Mouse (Mus musculus): Measurements from ENCODE around the gene Kcna1. TPM values are rescaled to one million over a fixed set of nuclear protein-coding genes. Genes with fewer than 3 reads are reported as not detected.

Kcna1 gene
- total and polyA plus RNA-seq, 3 experiments = not detected

GRCm38 (mm10) chr6:126593336-126593735 is 52.8 kb downstream of the Kcna1 start:
- Histone ChIP-seq H3K9ac (ENCODE audit: insufficient read depth, low read depth) (no peak overlapping the region), H3K27ac (ENCODE audit: insufficient read depth, low read depth) (no peak overlapping the region), H3K9me3 (replicated peaks; ENCODE audit: low read length) (peaks cover 2% of the 10 kb centered on the region), H3K4me1 (ENCODE audit: control insufficient read depth in 1 of 2, insufficient read depth in 2 of 2) (no peaks in the 10 kb centered on the region), H3K27me3 (replicated peaks) (peaks cover 94% of the 10 kb centered on the region), H3K36me3 (replicated peaks in 1 of 2; ENCODE audit: control insufficient read depth in 1 of 2, insufficient read depth in 1 of 2, low read length in 1 of 2) (no peaks in the 10 kb centered on the region), H3K4me2 (ENCODE audit: insufficient read depth, low read depth, poor library complexity, severe bottlenecking) (no peak overlapping the region), H3K4me3 (replicated peaks in 1 of 3; ENCODE audit: low read depth in 2 of 3, low read length in 2 of 3, poor library complexity in 1 of 3) (no peak overlapping the region), H3K79me2 (replicated peaks; ENCODE audit: control insufficient read depth, extremely low read depth, insufficient read depth, poor library complexity, severe bottlenecking) (no peaks in the 10 kb centered on the region)
- dilution Hi-C loops (cut with MboI; ENCODE audit: extremely low pct_ligation_motif_present, extremely low pct_unique_long_range_greater_than_20kb, low sequenced_read_pairs) (no loop called here), in situ Hi-C loops (cut with MboI; ENCODE audit: low pct_ligation_motif_present, low pct_unique_long_range_greater_than_20kb, low sequenced_read_pairs) (no loop called here)
- no peak for TF ChIP-seq CHD2 (IDR thresholded peaks at IDR 0.05; ENCODE audit: low read length)
- no peak for TF ChIP-seq HCFC1 (IDR thresholded peaks at IDR 0.05; ENCODE audit: low read depth, low read length)
- no peak for TF ChIP-seq TBP (conservative IDR thresholded peaks at IDR 0.05; ENCODE audit: low read depth, low read length)
- no peak for DNase-seq (ENCODE audit: extremely low read depth)

Other genes starting within 250 kb of the Kcna1 start
- gene Kcna5, start 111.0 kb downstream of the Kcna1 start, total RNA-seq (2012; rRNA removed) = not detected in 2 replicates
- gene Kcna5, start 111.0 kb downstream of the Kcna1 start, total RNA-seq (2014; rRNA removed) = not detected in 2 replicates
- gene Kcna5, start 111.0 kb downstream of the Kcna1 start, polyA plus RNA-seq (2012; ENCODE audit: insufficient read length, low read depth) = not detected in 2 replicates
- not detected in 2 replicates for gene Kcna6, start 94.3 kb upstream of the Kcna1 start, total RNA-seq (2012; rRNA removed)
- not detected in 2 replicates for gene Kcna6, start 94.3 kb upstream of the Kcna1 start, total RNA-seq (2014; rRNA removed)
- gene Kcna6, start 94.3 kb upstream of the Kcna1 start, polyA plus RNA-seq (2012; ENCODE audit: insufficient read length, low read depth) = not detected in 2 replicates
- 141 and 159 TPM in 2 replicates for gene Ndufa9, start 202.8 kb upstream of the Kcna1 start, total RNA-seq (2012; rRNA removed)
- 146 and 159 TPM in 2 replicates for gene Ndufa9, start 202.8 kb upstream of the Kcna1 start, total RNA-seq (2014; rRNA removed)
- gene Ndufa9, start 202.8 kb upstream of the Kcna1 start, polyA plus RNA-seq (2012; ENCODE audit: insufficient read length, low read depth) = 151 and 157 TPM in 2 replicates
- gene Akap3, start 206.7 kb upstream of the Kcna1 start, total RNA-seq (2012; rRNA removed) = 0.63 and 2.0 TPM in 2 replicates
- 1.2 and 1.6 TPM in 2 replicates for gene Akap3, start 206.7 kb upstream of the Kcna1 start, total RNA-seq (2014; rRNA removed)
- gene Akap3, start 206.7 kb upstream of the Kcna1 start, polyA plus RNA-seq (2012; ENCODE audit: insufficient read length, low read depth) = 2.0 TPM in 2 replicates